Mouse (Mus musculus) lung, embryonic 14.5 days (tissue): ENCODE results near the gene Slc4a4. TPM values are rescaled to one million over a fixed set of nuclear protein-coding genes. Genes with fewer than 3 reads are reported as not detected.

Experiments used
- ATAC-seq: fragments of 200-750 bp; cut with Nextera tagmentation; 2 replicates; pipeline ENCODE4 v1.8.0; 2017; ENCODE audit warnings: mild to moderate bottlenecking, moderate TSS enrichment, moderate library complexity; ENCODE audit not compliant: insufficient read depth
- DNase-seq: peaks from one replicate; pipeline ENCODE4 v3.0.0-alpha.2; 2015
- H3K27ac ChIP-seq: fragments of 300-500 bp; sonication (generic); 2 replicates; pipeline ENCODE4 v1.5.1; 2014; ENCODE audit warnings: low read depth, mild to moderate bottlenecking, moderate library complexity
- H3K27me3 ChIP-seq: fragments of 300-500 bp; sonication (generic); 2 replicates; pipeline ENCODE4 v1.6.1; 2014; ENCODE audit warnings: low read length, control low read depth; ENCODE audit not compliant: insufficient read depth
- H3K36me3 ChIP-seq: fragments of 300-500 bp; sonication (generic); 2 replicates; pipeline ENCODE4 v1.6.1; 2014; ENCODE audit warnings: control low read depth; ENCODE audit not compliant: insufficient read depth
- H3K4me1 ChIP-seq: fragments of 300-500 bp; sonication (generic); 2 replicates; pipeline ENCODE4 v1.6.1; 2014; ENCODE audit warnings: antibody characterized with exemption, control low read depth; ENCODE audit not compliant: insufficient read depth
- H3K4me2 ChIP-seq: fragments of 300-500 bp; sonication (generic); 2 replicates; pipeline ENCODE4 v1.6.1; 2014; ENCODE audit warnings: mild to moderate bottlenecking
- H3K4me3 ChIP-seq: fragments of 300-500 bp; sonication (generic); 2 replicates; pipeline ENCODE4 v1.5.1; 2014; ENCODE audit warnings: low read depth, low read length
- H3K9ac ChIP-seq: fragments of 300-500 bp; sonication (generic); 2 replicates; pipeline ENCODE4 v1.6.1; 2014
- H3K9me3 ChIP-seq: fragments of 300-500 bp; sonication (generic); 2 replicates; pipeline ENCODE4 v1.6.1; 2016; ENCODE audit warnings: low read depth, low read length, control low read depth
- CTCF ChIP-seq: IDR thresholded peaks from 2 replicates; pipeline ENCODE4 v1.5.1; 2016; ENCODE audit warnings: antibody characterized with exemption, low read depth
- WGBS: fragments of 180-500 bp; shearing (Covaris S2); extraction: QIAGEN DNeasy Blood & Tissue Kit; methylation state at CpG from one replicate; pipeline ENCODE4 v1.1.7; 2014; 5-methylcytosine and 5-hydroxymethylcytosine counted together
- polyA plus RNA-seq: library from polyadenylated mRNA; unstranded; fragments of >200 nt; fragmentation: Nextera tagmentation; extraction: Ambion mirVana; gene quantifications from 2 replicates; pipeline ENCODE4 v1.2.1, GENCODE M21; 2014

Slc4a4 gene
- polyA plus RNA-seq, 1 experiment from 2014 or later: 5.2 TPM

GRCm38 (mm10) chr5:89120881-89121280 lies 234.3 kb downstream of the Slc4a4 start:
- ATAC-seq (no peak), DNase-seq (no peak)
- Histone ChIP-seq H3K9ac (no peak overlapping the region), H3K4me1 (no peaks in the 10 kb centered on the region), H3K27me3 (no peaks in the 10 kb centered on the region), H3K27ac (no peak overlapping the region), H3K36me3 (no peaks in the 10 kb centered on the region), H3K4me3 (no peak overlapping the region), H3K4me2 (no peak overlapping the region), H3K9me3 (no peaks in the 10 kb centered on the region)
- no peak for TF ChIP-seq CTCF
- 66% methylated on average over 1 of the region's 1 CpGs for WGBS

DNA sequence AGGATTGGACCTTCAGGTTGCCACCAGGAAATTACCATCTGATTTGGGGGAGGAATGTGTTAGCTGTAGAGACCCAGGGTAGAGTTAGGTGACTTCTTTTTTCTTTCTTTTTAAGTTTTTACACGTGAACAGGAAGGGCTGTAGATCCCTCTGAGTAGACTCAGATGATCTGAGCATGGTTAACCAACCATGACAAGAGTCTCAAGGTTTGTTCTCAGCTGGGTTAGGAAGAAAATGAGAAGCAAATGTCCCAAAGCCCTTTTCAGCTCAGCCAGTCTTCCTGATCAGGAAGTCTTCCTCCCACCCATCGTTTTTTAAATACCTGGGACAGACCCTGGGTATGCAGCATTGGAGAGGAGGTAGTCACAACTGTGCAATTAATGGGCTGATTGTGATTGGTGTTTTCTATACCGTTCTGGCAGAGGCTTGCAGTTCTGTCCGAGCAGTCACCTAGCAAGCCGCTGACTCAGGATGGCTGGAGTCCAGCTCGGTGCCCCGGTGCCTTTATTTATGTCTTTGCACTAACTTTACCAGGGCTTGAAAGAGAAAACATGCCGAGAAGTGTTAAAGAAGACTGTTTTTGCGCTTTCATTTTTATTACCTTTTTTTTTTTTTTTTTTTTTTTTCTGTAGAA lies 236.8 kb downstream of the Slc4a4 start:
- no peak overlapping the region for H3K9ac ChIP-seq
- H3K4me3 ChIP-seq: no peak overlapping the region
- no peaks in the 10 kb centered on the region for H3K4me1 ChIP-seq
- no peak overlapping the region for H3K27ac ChIP-seq
- no peaks in the 10 kb centered on the region for H3K36me3 ChIP-seq
- no peak overlapping the region for H3K4me2 ChIP-seq
- no peaks in the 10 kb centered on the region for H3K27me3 ChIP-seq
- no peak for ATAC-seq
- WGBS: 53% methylated on average over 9 of the region's 9 CpGs
- DNase-seq: peak; percentile 31
- no peak for TF ChIP-seq CTCF
- H3K9me3 ChIP-seq: no peaks in the 10 kb centered on the region

DNA sequence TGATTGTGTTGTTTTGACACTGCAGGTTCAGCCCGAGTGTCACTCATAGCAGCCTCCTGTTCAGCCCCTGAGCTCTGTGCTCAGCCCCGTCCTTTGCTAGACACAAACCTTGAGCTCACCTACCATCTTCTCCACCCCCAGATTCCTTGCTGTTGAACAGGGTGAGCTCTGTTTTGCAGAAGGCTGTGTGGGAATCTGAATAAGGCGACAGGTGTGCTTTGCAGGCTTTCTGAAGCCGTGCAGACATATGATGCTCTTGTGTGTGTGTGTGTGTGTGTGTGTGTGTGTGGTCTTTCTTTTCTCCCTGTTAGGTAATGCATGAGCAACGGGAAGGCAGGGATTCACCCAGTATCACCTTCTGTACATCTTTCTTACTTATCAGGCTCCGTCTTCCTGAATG lies 241.6 kb downstream of the Slc4a4 start:
- no peak for DNase-seq
- no peak for TF ChIP-seq CTCF
- 82% methylated on average over 6 of the region's 6 CpGs for WGBS

GRCm38 (mm10) chr5:89135776-89136175 lies 249.2 kb downstream of the Slc4a4 start:
- Histone ChIP-seq H3K27me3 (no peaks in the 10 kb centered on the region), H3K27ac (no peak overlapping the region), H3K9me3 (no peaks in the 10 kb centered on the region), H3K4me2 (no peak overlapping the region), H3K36me3 (no peaks in the 10 kb centered on the region), H3K4me1 (no peaks in the 10 kb centered on the region), H3K4me3 (no peak overlapping the region), H3K9ac (no peak overlapping the region)
- ATAC-seq (no peak), DNase-seq (no peak)
- WGBS: 83% methylated on average over 11 of the region's 11 CpGs
- TF ChIP-seq CTCF: no peak

More for the DNA sequence above, 241.6 kb downstream of the Slc4a4 start:
- ATAC-seq: no peak
- Histone ChIP-seq H3K4me3 (no peak overlapping the region), H3K36me3 (no peaks in the 10 kb centered on the region), H3K4me1 (no peaks in the 10 kb centered on the region), H3K27me3 (no peaks in the 10 kb centered on the region), H3K9me3 (no peaks in the 10 kb centered on the region), H3K4me2 (no peak overlapping the region), H3K27ac (no peak overlapping the region), H3K9ac (no peak overlapping the region)

GRCm38 (mm10) chr5:89140070-89140469 lies 253.5 kb downstream of the Slc4a4 start:
- 89% methylated on average over 2 of the region's 2 CpGs for WGBS
- no peak for DNase-seq

DNA sequence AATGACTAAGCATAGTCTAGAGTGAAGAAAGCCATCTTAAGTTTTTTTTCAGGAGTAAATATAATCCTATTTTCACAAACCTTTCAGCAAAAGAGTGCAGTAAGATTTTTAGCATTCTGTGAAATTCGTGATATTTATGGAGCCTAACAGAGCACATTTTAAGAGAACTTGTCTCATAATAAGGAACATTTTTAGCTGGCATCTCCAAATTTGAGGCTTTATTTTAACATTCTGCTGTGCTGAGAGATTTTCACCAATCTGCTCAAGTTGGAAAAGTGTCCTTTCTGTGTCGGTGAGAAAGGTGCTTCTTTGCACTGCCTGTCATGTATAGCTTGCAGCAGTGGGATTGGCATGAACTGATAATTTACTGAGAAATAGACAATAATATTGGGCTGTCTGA lies 255.1 kb downstream of the Slc4a4 start:
- H3K4me2 ChIP-seq: no peak overlapping the region
- H3K9me3 ChIP-seq: no peaks in the 10 kb centered on the region
- H3K4me3 ChIP-seq: no peak overlapping the region
- no peaks in the 10 kb centered on the region for H3K27me3 ChIP-seq
- no peak overlapping the region for H3K9ac ChIP-seq
- no peaks in the 10 kb centered on the region for H3K36me3 ChIP-seq
- ATAC-seq (no peak), DNase-seq (no peak)
- no peak for TF ChIP-seq CTCF
- H3K27ac ChIP-seq: no peak overlapping the region
- H3K4me1 ChIP-seq: no peaks in the 10 kb centered on the region
- 80% methylated on average over 2 of the region's 2 CpGs for WGBS

More at GRCm38 (mm10) chr5:89140070-89140469, 253.5 kb downstream of the Slc4a4 start:
- Histone ChIP-seq H3K4me2 (no peak overlapping the region), H3K4me3 (no peak overlapping the region), H3K9me3 (no peaks in the 10 kb centered on the region), H3K27me3 (no peaks in the 10 kb centered on the region), H3K9ac (no peak overlapping the region), H3K4me1 (no peaks in the 10 kb centered on the region), H3K27ac (no peak overlapping the region), H3K36me3 (no peaks in the 10 kb centered on the region)
- no peak for TF ChIP-seq CTCF
- no peak for ATAC-seq

GRCm38 (mm10) chr5:89146276-89146675 lies 259.7 kb downstream of the Slc4a4 start:
- Histone ChIP-seq H3K4me3 (no peak overlapping the region), H3K9ac (no peak overlapping the region), H3K36me3 (no peaks in the 10 kb centered on the region), H3K27me3 (no peaks in the 10 kb centered on the region), H3K4me2 (no peak overlapping the region), H3K4me1 (peaks cover 14% of the 10 kb centered on the region), H3K9me3 (no peaks in the 10 kb centered on the region), H3K27ac (no peak overlapping the region)
- ATAC-seq: no peak
- DNase-seq: no peak
- TF ChIP-seq CTCF: no peak
- 73% methylated on average over 2 of the region's 2 CpGs for WGBS
